Mouse (Mus musculus) C2C12 (cell line): ENCODE measurements around the gene Hist1h2ae. TPM values are rescaled to one million over a fixed set of nuclear protein-coding genes. Genes with fewer than 3 reads are reported as not detected.

Source experiments
- H3K27me3 ChIP-seq: one replicate; pipeline ENCODE4 v1.6.1; 2011; ENCODE audit not compliant: control insufficient read depth, insufficient read depth, insufficient read length
- H3K36me3 ChIP-seq: one replicate; pipeline ENCODE4 v1.6.1; 2011; ENCODE audit not compliant: control insufficient read depth, insufficient read depth
- H3K4me3 ChIP-seq: one replicate; pipeline ENCODE4 v1.5.1; 2011; ENCODE audit warnings: mild to moderate bottlenecking, control low read depth; ENCODE audit not compliant: poor library complexity, insufficient read depth, severe bottlenecking
- H3K79me2 ChIP-seq: one replicate; pipeline ENCODE4 v1.6.1; 2011; ENCODE audit not compliant: control insufficient read depth, insufficient read depth
- H3K79me3 ChIP-seq: one replicate; pipeline ENCODE4 v1.6.1; 2011; ENCODE audit warnings: low read depth, control low read depth
- H3ac ChIP-seq: one replicate; pipeline ENCODE3; 2011; ENCODE audit warnings: low read depth; ENCODE audit not compliant: control insufficient read depth, insufficient read length
- CEBPB ChIP-seq: IDR thresholded peaks from one replicate; pipeline ENCODE4 v1.6.1; 2011; ENCODE audit warnings: low read depth, mild to moderate bottlenecking, control low read depth, moderate library complexity
- CTCF ChIP-seq: IDR thresholded peaks from one replicate; pipeline ENCODE4 v1.5.1; 2011; ENCODE audit not compliant: control insufficient read depth, insufficient read depth, insufficient read length
- FOSL1 ChIP-seq: IDR thresholded peaks from one replicate; pipeline ENCODE4 v1.8.0; 2011; ENCODE audit warnings: mild to moderate bottlenecking, low read length; ENCODE audit not compliant: poor library complexity, insufficient read depth, severe bottlenecking
- MAX ChIP-seq: IDR thresholded peaks from one replicate; pipeline ENCODE4 v1.6.1; 2011; ENCODE audit warnings: mild to moderate bottlenecking, control low read depth
- MYOD1 ChIP-seq: IDR thresholded peaks from one replicate; pipeline ENCODE4 v1.6.1; 2011; ENCODE audit warnings: low read depth; ENCODE audit not compliant: control insufficient read depth, insufficient read length
- MYOG ChIP-seq: IDR thresholded peaks from one replicate; pipeline ENCODE4 v1.6.1; 2011; ENCODE audit not compliant: control insufficient read depth, insufficient read length; ENCODE audit errors: extremely low read depth
- USF1 ChIP-seq: IDR thresholded peaks from one replicate; pipeline ENCODE4 v1.6.1; 2011; ENCODE audit warnings: low read depth, mild to moderate bottlenecking, control low read depth, moderate library complexity
- polyA plus RNA-seq: library from polyadenylated mRNA; unstranded; fragments of >200 nt; fragmentation: generic; extraction: Trizol; gene quantifications from one replicate; pipeline ENCODE4 v1.2.1, GENCODE M21; 2012; ENCODE audit warnings: missing spikeins

The Hist1h2ae gene
- polyA plus RNA-seq, 1 experiment, result 12.6 TPM

GRCm38 (mm10) chr13:23529480-23530165 is 41.4 kb downstream of the Hist1h2ae start:
- H3K27me3 ChIP-seq, result no peaks in the 10 kb centered on the region

GRCm38 (mm10) chr13:23529005-23529404 is 42.0 kb downstream of the Hist1h2ae start:
- no peak for TF ChIP-seq MYOD1
- TF ChIP-seq USF1, result no peak
- TF ChIP-seq MYOG, result no peak
- no peak for TF ChIP-seq MAX
- TF ChIP-seq FOSL1, result no peak
- no peak for TF ChIP-seq CTCF
- TF ChIP-seq CEBPB, result no peak
- Histone ChIP-seq H3K4me3 (no peak overlapping the region), H3K36me3 (no peaks in the 10 kb centered on the region), H3K79me3 (no peaks in the 10 kb centered on the region), H3K79me2 (no peaks in the 10 kb centered on the region), H3ac (no peak overlapping the region), H3K27me3 (no peaks in the 10 kb centered on the region)

More at GRCm38 (mm10) chr13:23529480-23530165, 41.4 kb downstream of the Hist1h2ae start:
- no peak for TF ChIP-seq CTCF
- TF ChIP-seq MYOD1, result no peak
- TF ChIP-seq USF1, result no peak
- no peak for TF ChIP-seq MYOG
- TF ChIP-seq FOSL1, result no peak
- no peak for TF ChIP-seq CEBPB
- Histone ChIP-seq H3K79me2 (no peaks in the 10 kb centered on the region), H3K36me3 (no peaks in the 10 kb centered on the region), H3ac (no peak overlapping the region), H3K4me3 (no peak overlapping the region), H3K79me3 (no peaks in the 10 kb centered on the region)

GRCm38 (mm10) chr13:23526312-23526711 is 44.7 kb downstream of the Hist1h2ae start:
- Histone ChIP-seq H3K27me3 (no peaks in the 10 kb centered on the region), H3K36me3 (no peaks in the 10 kb centered on the region), H3K79me2 (no peaks in the 10 kb centered on the region), H3K4me3 (peak overlapping the region; percentile 8), H3ac (peak overlapping the region; percentile 36), H3K79me3 (no peaks in the 10 kb centered on the region)
- TF ChIP-seq FOSL1 (no peak), MYOD1 (no peak), CTCF (no peak), MAX (peak; percentile 15), MYOG (no peak), USF1 (peak; percentile 86), CEBPB (peak; percentile 7)

- H3K27me3 ChIP-seq, result no peaks in the 10 kb centered on the region
- no peaks in the 10 kb centered on the region for H3K36me3 ChIP-seq
- no peaks in the 10 kb centered on the region for H3K79me3 ChIP-seq
- H3K4me3 ChIP-seq, result peak overlapping the region; percentile 8
- TF ChIP-seq USF1 (no peak), CTCF (no peak), MYOD1 (no peak), FOSL1 (no peak), CEBPB (no peak), MAX (no peak), MYOG (no peak)
- no peak overlapping the region for H3ac ChIP-seq
- H3K79me2 ChIP-seq, result no peaks in the 10 kb centered on the region
Measured at GRCm38 (mm10) chr13:23525901-23526300, 45.1 kb downstream of the Hist1h2ae start.

GRCm38 (mm10) chr13:23524654-23525053 is 46.4 kb downstream of the Hist1h2ae start:
- TF ChIP-seq CEBPB (no peak), MYOG (no peak), FOSL1 (no peak), MYOD1 (no peak), MAX (no peak), USF1 (no peak), CTCF (peak; percentile 53)
- Histone ChIP-seq H3K27me3 (no peaks in the 10 kb centered on the region), H3K4me3 (no peak overlapping the region), H3K36me3 (no peaks in the 10 kb centered on the region), H3K79me3 (no peaks in the 10 kb centered on the region), H3ac (no peak overlapping the region), H3K79me2 (no peaks in the 10 kb centered on the region)

GRCm38 (mm10) chr13:23523976-23524375 is 47.0 kb downstream of the Hist1h2ae start:
- TF ChIP-seq USF1 (no peak), CTCF (no peak), MYOD1 (no peak), MYOG (no peak), FOSL1 (no peak), CEBPB (no peak), MAX (no peak)

More at GRCm38 (mm10) chr13:23523976-23524375, 47.0 kb downstream of the Hist1h2ae start:
- peak overlapping the region; percentile 25 for H3ac ChIP-seq
- H3K4me3 ChIP-seq, result no peak overlapping the region
- no peaks in the 10 kb centered on the region for H3K36me3 ChIP-seq
- no peaks in the 10 kb centered on the region for H3K27me3 ChIP-seq
- no peaks in the 10 kb centered on the region for H3K79me2 ChIP-seq
- H3K79me3 ChIP-seq, result no peaks in the 10 kb centered on the region
